Mouse (Mus musculus) CD4-positive helper T cell, adult 2 months (primary cell): ENCODE data around the gene Rassf6.
"Not testable (repeated sequence)": the region's sequence is repeated elsewhere in the genome, so short reads cannot be mapped to it uniquely, and the experiment has no call there.

ENCODE experiments used
- DNase-seq: peaks from one replicate; pipeline ENCODE4 v3.0.0-alpha.2; 2012; ENCODE audit warnings: low read depth, missing footprints, low spot score

The Rassf6 gene

GRCm38 (mm10) chr5:90624708-90625425 lies 15.6 kb downstream of the Rassf6 start:
- DNase-seq = no peak

- no peak for DNase-seq
Observed at GRCm38 (mm10) chr5:90623209-90623608, 17.2 kb downstream of the Rassf6 start.

GRCm38 (mm10) chr5:90621726-90622125 lies 18.7 kb downstream of the Rassf6 start:
- no peak for DNase-seq

GRCm38 (mm10) chr5:90621316-90621715 lies 19.1 kb downstream of the Rassf6 start:
- DNase-seq = no peak

GRCm38 (mm10) chr5:90617859-90618258 lies 22.6 kb downstream of the Rassf6 start:
- DNase-seq = no peak

GRCm38 (mm10) chr5:90612751-90613150 lies 27.7 kb downstream of the Rassf6 start:
- DNase-seq = not testable (repeated sequence)

GRCm38 (mm10) chr5:90611996-90612611 lies 28.4 kb downstream of the Rassf6 start:
- DNase-seq = peak; percentile 34

GRCm38 (mm10) chr5:90611388-90611787 lies 29.1 kb downstream of the Rassf6 start:
- no peak for DNase-seq

- DNase-seq = no peak
Observed at GRCm38 (mm10) chr5:90608906-90609305, 31.6 kb downstream of the Rassf6 start.

GRCm38 (mm10) chr5:90603407-90603923 lies 37.0 kb downstream of the Rassf6 start:
- DNase-seq = no peak

GRCm38 (mm10) chr5:90601469-90601868 lies 39.0 kb downstream of the Rassf6 start:
- DNase-seq = peak; percentile 17

- no peak for DNase-seq
Observed at GRCm38 (mm10) chr5:90596155-90596554, 44.3 kb downstream of the Rassf6 start.

- DNase-seq = peak; percentile 75
Observed at GRCm38 (mm10) chr5:90594945-90595344, 45.5 kb downstream of the Rassf6 start.

- DNase-seq = no peak
Observed at GRCm38 (mm10) chr5:90591936-90592335, 48.5 kb downstream of the Rassf6 start.

- DNase-seq = no peak
Observed at GRCm38 (mm10) chr5:90590676-90591075, 49.8 kb downstream of the Rassf6 start.

GRCm38 (mm10) chr5:90588708-90589595 lies 51.5 kb downstream of the Rassf6 start:
- peak; percentile 64 for DNase-seq

GRCm38 (mm10) chr5:90588104-90588503 lies 52.4 kb downstream of the Rassf6 start:
- DNase-seq = no peak

- DNase-seq = no peak
Observed at GRCm38 (mm10) chr5:90586511-90586910, 53.9 kb downstream of the Rassf6 start.

- no peak for DNase-seq
Observed at GRCm38 (mm10) chr5:90584799-90585198, 55.7 kb downstream of the Rassf6 start.

- DNase-seq = no peak
Observed at GRCm38 (mm10) chr5:90582179-90582578, 58.3 kb downstream of the Rassf6 start.

GRCm38 (mm10) chr5:90579556-90579955 lies 60.9 kb downstream of the Rassf6 start:
- no peak for DNase-seq

GRCm38 (mm10) chr5:90577751-90578150 lies 62.7 kb downstream of the Rassf6 start:
- no peak for DNase-seq
